Mouse (Mus musculus) CH12.LX (cell line): ENCODE measurements around the gene Iglon5. TPM values are rescaled to one million over a fixed set of nuclear protein-coding genes. Genes with fewer than 3 reads are reported as not detected.

Source experiments
- DNase-seq: peaks from one replicate; pipeline ENCODE4 v3.0.0-alpha.2; 2013; ENCODE audit errors: extremely low read depth
- H3K27ac ChIP-seq: 2 replicates; pipeline ENCODE4 v1.5.1; 2012; ENCODE audit warnings: low read depth, mild to moderate bottlenecking, control low read depth, moderate library complexity; ENCODE audit not compliant: insufficient read depth
- H3K27me3 ChIP-seq: replicated peaks from 2 replicates; pipeline ENCODE3; 2012; ENCODE audit warnings: inconsistent platforms
- H3K36me3 ChIP-seq, 2 experiments: replicated peaks in 1 of 2; 2 replicates each; pipeline versions ENCODE3 to v1.6.1; 2012; ENCODE audit warnings: inconsistent platforms in 1 of 2, low read length in 1 of 2, mild to moderate bottlenecking in 1 of 2, mixed read lengths in 1 of 2, moderate library complexity in 1 of 2; ENCODE audit not compliant: control insufficient read depth in 1 of 2, insufficient read depth in 1 of 2
- H3K4me1 ChIP-seq, 2 experiments: 2 replicates each; pipeline ENCODE4 v1.6.1; 2012; ENCODE audit warnings: inconsistent platforms in 1 of 2, moderate library complexity in 1 of 2; ENCODE audit not compliant: insufficient read depth in 2 of 2, control insufficient read depth in 1 of 2
- H3K4me2 ChIP-seq: 2 replicates; pipeline ENCODE4 v1.6.1; 2012; ENCODE audit warnings: low read depth, mild to moderate bottlenecking, control low read depth; ENCODE audit not compliant: poor library complexity, insufficient read depth, severe bottlenecking
- H3K4me3 ChIP-seq, 3 experiments: fragments of 150-350 bp in 1 of 3; sonication (generic) in 1 of 3; replicated peaks in 1 of 3; 2 replicates each; pipeline versions ENCODE3 to v1.5.1; 2011 to 2012; ENCODE audit warnings: low read depth in 2 of 3, low read length in 2 of 3, mild to moderate bottlenecking in 2 of 3, moderate library complexity in 2 of 3, control low read depth in 1 of 3, improper control_type of control experiment in 1 of 3, inconsistent platforms in 1 of 3, mixed read lengths in 1 of 3; ENCODE audit not compliant: poor library complexity in 1 of 3
- H3K79me2 ChIP-seq: replicated peaks from 2 replicates; pipeline ENCODE4 v1.6.1; 2012; ENCODE audit warnings: mild to moderate bottlenecking, moderate library complexity; ENCODE audit not compliant: control insufficient read depth, poor library complexity, insufficient read depth, severe bottlenecking; ENCODE audit errors: extremely low read depth
- H3K9ac ChIP-seq: 2 replicates; pipeline ENCODE4 v1.6.1; 2012; ENCODE audit warnings: low read depth, mild to moderate bottlenecking, control low read depth, moderate library complexity; ENCODE audit not compliant: insufficient read depth
- H3K9me3 ChIP-seq: replicated peaks from 2 replicates; pipeline ENCODE3; 2012; ENCODE audit warnings: low read length, inconsistent platforms, mixed read lengths
- CHD1 ChIP-seq: IDR thresholded peaks from 2 replicates; pipeline ENCODE4 v1.6.1; 2012; ENCODE audit warnings: low read depth, low read length, improper control_type of control experiment, inconsistent platforms
- CHD2 ChIP-seq: IDR thresholded peaks from 2 replicates; pipeline ENCODE4 v1.6.1; 2011; ENCODE audit warnings: low read length, improper control_type of control experiment
- E2F4 ChIP-seq: IDR thresholded peaks from 2 replicates; pipeline ENCODE4 v1.6.1; 2011; ENCODE audit warnings: low read depth, low read length, improper control_type of control experiment; ENCODE audit not compliant: insufficient replicate concordance
- EP300 ChIP-seq: IDR thresholded peaks from 2 replicates; pipeline ENCODE4 v1.6.1; 2011; ENCODE audit warnings: low read length, improper control_type of control experiment
- GABPA ChIP-seq: IDR thresholded peaks from 2 replicates; pipeline ENCODE4 v1.6.1; 2012; ENCODE audit warnings: low read depth, low read length, improper control_type of control experiment, inconsistent platforms; ENCODE audit not compliant: insufficient replicate concordance
- IRF4 ChIP-seq: IDR thresholded peaks from 2 replicates; pipeline ENCODE4 v1.6.1; 2014; ENCODE audit warnings: low read depth, mild to moderate bottlenecking, inconsistent platforms, low read length, improper control_type of control experiment
- MAX ChIP-seq: IDR thresholded peaks from 2 replicates; pipeline ENCODE4 v1.6.1; 2011; ENCODE audit warnings: low read length, improper control_type of control experiment
- MAZ ChIP-seq: IDR thresholded peaks from 2 replicates; pipeline ENCODE4 v1.6.1; 2012; ENCODE audit warnings: low read depth, mild to moderate bottlenecking, inconsistent platforms, low read length, improper control_type of control experiment, moderate library complexity
- MXI1 ChIP-seq: IDR thresholded peaks from 2 replicates; pipeline ENCODE4 v1.6.1; 2011; ENCODE audit warnings: mild to moderate bottlenecking, low read depth, low read length, improper control_type of control experiment
- MYC ChIP-seq: IDR thresholded peaks from 2 replicates; pipeline ENCODE4 v1.6.1; 2011; ENCODE audit warnings: low read depth, mild to moderate bottlenecking, improper control_type of control experiment, low read length
- NRF1 ChIP-seq: IDR thresholded peaks from 2 replicates; pipeline ENCODE4 v1.6.1; 2014; ENCODE audit warnings: low read depth, mild to moderate bottlenecking, inconsistent platforms, low read length, improper control_type of control experiment, moderate library complexity
- PAX5 ChIP-seq: IDR thresholded peaks from 2 replicates; pipeline ENCODE4 v1.6.1; 2012; ENCODE audit warnings: low read length, inconsistent platforms, mixed read lengths
- POLR2A ChIP-seq: IDR thresholded peaks from 2 replicates; pipeline ENCODE4 v1.6.1; 2011; ENCODE audit warnings: low read depth, mild to moderate bottlenecking, improper control_type of control experiment, low read length
- SMC3 ChIP-seq: IDR thresholded peaks from 2 replicates; pipeline ENCODE4 v1.6.1; 2011; ENCODE audit warnings: low read depth, low read length, improper control_type of control experiment
- TBP ChIP-seq: conservative IDR thresholded peaks from 2 replicates; pipeline ENCODE4 v1.6.1; 2011; ENCODE audit warnings: low read depth, low read length, improper control_type of control experiment
- TCF12 ChIP-seq: IDR thresholded peaks from 2 replicates; pipeline ENCODE4 v1.6.1; 2014; ENCODE audit warnings: low read depth, mild to moderate bottlenecking, inconsistent platforms, low read length, improper control_type of control experiment
- USF1 ChIP-seq: IDR thresholded peaks from 2 replicates; pipeline ENCODE4 v1.6.1; 2014; ENCODE audit warnings: low read depth, mild to moderate bottlenecking, inconsistent platforms, low read length, improper control_type of control experiment
- dilution Hi-C: fragments of 300-500 bp; cut with MboI; formaldehyde crosslinking; loops from 2 replicates; pipeline ENCODE4 v1.14.3; 2020; ENCODE audit warnings: low sequenced_read_pairs; ENCODE audit not compliant: extremely low pct_unique_long_range_greater_than_20kb, extremely low pct_ligation_motif_present
- in situ Hi-C: fragments of 300-500 bp; cut with MboI; formaldehyde crosslinking; loops from 3 replicates; pipeline ENCODE4 v1.14.3; 2019; ENCODE audit warnings: low sequenced_read_pairs, low pct_ligation_motif_present, low pct_unique_long_range_greater_than_20kb, mixed read lengths
- polyA plus RNA-seq: library from polyadenylated mRNA; unstranded; fragments of >175 nt; gene quantifications from 2 replicates; pipeline ENCODE4 v1.2.1, GENCODE M21; 2012; ENCODE audit warnings: low read depth; ENCODE audit not compliant: insufficient read length
- total RNA-seq, 2 experiments: library from RNA; depleted of rRNA; stranded (reverse); fragments of 300-350 nt in 1 of 2; fragments of >200 nt in 1 of 2; gene quantifications; 2 replicates each; pipeline ENCODE4 v1.2.3; 2012 to 2014

Iglon5 gene
- total and polyA plus RNA-seq, 3 experiments, result not detected

- no peaks in the 10 kb centered on the region for H3K9me3 ChIP-seq
- no peak overlapping the region for H3K9ac ChIP-seq
- no peaks in the 10 kb centered on the region for H3K27me3 ChIP-seq
- in situ Hi-C loops, result loop anchor here (5.0 to 10.0 kb wide), 3 partner anchors 43 to 180 kb away; no protein-coding TSS in a partner anchor
- peak overlapping the region; percentile 68 for H3K4me2 ChIP-seq
- TF ChIP-seq MXI1 (no peak), USF1 (no peak), SMC3 (0 out of 2 replicates have a peak, but pooled peaks have one; percentile 38), CHD2 (no peak), POLR2A (no peak)
- TF ChIP-seq, all 38 proteins: peak for 1
- no peak for DNase-seq
- Histone ChIP-seq H3K36me3 (no peaks in the 10 kb centered on the region), H3K79me2 (no peaks in the 10 kb centered on the region), H3K27ac (no peak overlapping the region), H3K4me1 (peaks cover 3 to 9% of the 10 kb centered on the region in 2 experiments; a peak in 3 of 4 replicates), H3K4me3 (peak overlapping the region; percentile 21 to 66 (median 60))
- dilution Hi-C loops, result no loop called here
Measured at GRCm38 (mm10) chr7:43464864-43465343, 25.0 kb downstream of the Iglon5 start.

GRCm38 (mm10) chr7:43463976-43464375, 25.9 kb downstream of the Iglon5 start:
- in situ Hi-C loops, result loop anchor here (5.0 to 10.0 kb wide), 3 partner anchors 42 to 179 kb away; no protein-coding TSS in a partner anchor
- Histone ChIP-seq H3K27me3 (no peaks in the 10 kb centered on the region), H3K9me3 (no peaks in the 10 kb centered on the region), H3K36me3 (no peaks in the 10 kb centered on the region), H3K4me3 (no peak overlapping the region), H3K79me2 (no peaks in the 10 kb centered on the region), H3K9ac (no peak overlapping the region), H3K27ac (no peak overlapping the region), H3K4me2 (no peak overlapping the region), H3K4me1 (peaks cover 3 to 11% of the 10 kb centered on the region in 2 experiments; a peak in 3 of 4 replicates)
- TF ChIP-seq IRF4 (no peak), CHD2 (no peak), TCF12 (no peak), CHD1 (no peak), MYC (no peak), TBP (no peak), MAX (no peak), E2F4 (no peak), NRF1 (no peak), MAZ (no peak), EP300 (no peak), PAX5 (no peak), GABPA (no peak)
- dilution Hi-C loops, result no loop called here
- no peak for DNase-seq
